Mouse (Mus musculus): ENCODE results near the gene Gm13090.
A peak's percentile ranks its signal among the peaks of the same experiment; 100 is the strongest.

Gm13090 gene

GRCm38 (mm10) chr4:151089270-151089669 is at the start of gene Gm13090:
Gene Gm13090, plus strand, starts transcription at chr4:151089570.
- DNase-seq: no peak

DNA sequence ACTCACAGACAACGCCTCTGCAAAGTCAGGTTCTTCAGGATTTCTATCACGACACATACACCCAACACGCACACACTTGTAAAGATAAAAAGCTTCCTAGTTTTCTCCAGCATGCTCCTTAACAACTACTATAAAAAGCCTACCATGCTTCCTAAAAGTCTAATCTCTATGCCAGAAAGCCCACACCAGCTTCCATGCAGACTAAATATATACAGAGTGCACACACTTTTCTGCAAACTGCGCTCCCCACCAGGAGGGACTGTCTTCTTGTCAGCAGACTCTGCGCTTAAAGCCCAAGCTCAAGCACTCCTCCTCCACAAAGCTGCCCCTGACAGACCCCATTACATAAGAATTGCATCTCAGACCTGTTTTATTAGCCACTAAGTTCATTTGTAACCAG is 47.9 kb upstream of the Gm13090 start:
- DNase-seq: no peak

GRCm38 (mm10) chr4:151043281-151043680 is 46.1 kb upstream of the Gm13090 start:
- DNase-seq: peak; percentile 36

DNA sequence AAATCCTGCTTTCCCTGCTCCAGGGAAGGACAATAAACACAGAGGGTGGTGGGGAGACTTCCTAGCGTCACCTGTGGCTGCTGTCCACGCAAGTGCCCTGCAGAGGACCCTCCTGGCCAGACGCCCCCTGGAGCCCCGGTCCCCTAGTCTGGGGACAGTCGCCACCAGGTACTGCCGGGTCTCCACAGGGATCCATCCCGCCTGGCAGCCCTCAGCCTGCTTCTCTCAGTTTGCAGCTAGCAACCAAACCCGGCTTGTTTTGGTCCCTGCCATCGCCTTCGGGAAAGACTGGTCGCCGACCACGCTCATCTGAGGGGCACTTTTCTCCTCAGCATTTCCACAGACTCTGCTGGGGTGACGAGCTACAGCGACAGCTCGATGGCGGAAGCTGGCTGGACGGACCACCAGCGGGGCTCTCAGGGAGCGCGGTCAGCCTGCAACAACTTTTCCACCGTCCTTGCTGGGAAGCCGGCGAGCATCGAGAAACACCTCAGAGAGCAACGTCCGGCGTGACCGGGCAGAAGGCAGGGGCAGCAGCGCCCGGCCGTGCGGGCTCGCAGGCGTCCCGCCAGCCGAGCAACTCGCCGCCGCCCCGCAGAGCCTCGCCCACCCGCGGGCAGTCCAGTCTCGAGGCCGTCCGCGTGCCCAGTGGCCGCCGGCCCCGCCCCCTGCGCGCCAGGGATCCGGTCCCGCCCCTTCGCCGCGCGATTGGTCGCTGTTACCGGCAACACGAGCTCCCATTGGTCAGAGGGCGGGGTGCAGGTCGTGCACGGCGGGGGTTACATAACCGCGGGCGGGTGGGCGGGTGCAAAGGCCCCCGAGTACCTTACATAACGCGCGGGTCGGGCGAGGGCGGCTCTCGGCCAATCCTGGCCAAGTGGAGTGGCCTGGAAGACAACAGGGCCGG is 45.1 kb upstream of the Gm13090 start, which contains the start of gene Per3:
Per3 (minus strand) TSS at position 629 of the 907 bp plus-strand sequence.
- peak; percentile 99 for DNase-seq

- no peak for DNase-seq
These were observed 44.3 kb upstream of the Gm13090 start for GRCm38 (mm10) chr4:151044944-151045570.

DNA sequence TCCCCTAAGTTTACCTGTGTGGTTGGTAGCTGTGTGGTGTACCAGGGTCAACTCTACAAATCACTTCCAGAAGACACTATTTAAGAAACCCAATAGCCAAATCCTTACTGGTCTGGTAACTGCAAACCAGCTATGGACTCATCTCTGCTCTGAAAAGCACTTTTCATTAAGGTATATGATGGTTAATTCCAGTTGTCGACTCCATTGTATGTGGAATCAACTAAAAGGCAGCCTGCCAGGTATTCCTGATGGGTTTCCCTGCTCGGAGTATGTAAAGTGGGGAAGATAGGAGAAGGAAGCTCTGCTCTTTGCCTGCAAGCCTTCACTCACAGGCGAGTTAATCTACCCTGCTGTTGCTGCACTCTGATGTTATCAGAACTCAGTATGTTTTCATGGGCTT is 42.8 kb upstream of the Gm13090 start:
- DNase-seq: no peak

- no peak for DNase-seq
These were observed 38.2 kb upstream of the Gm13090 start for GRCm38 (mm10) chr4:151051162-151051561.

- peak; percentile 99 for DNase-seq
These were observed 31.7 kb upstream of the Gm13090 start, which contains the start of gene Vamp3 for GRCm38 (mm10) chr4:151057347-151058321. Gene Vamp3, minus strand, starts transcription at chr4:151057963.

DNA sequence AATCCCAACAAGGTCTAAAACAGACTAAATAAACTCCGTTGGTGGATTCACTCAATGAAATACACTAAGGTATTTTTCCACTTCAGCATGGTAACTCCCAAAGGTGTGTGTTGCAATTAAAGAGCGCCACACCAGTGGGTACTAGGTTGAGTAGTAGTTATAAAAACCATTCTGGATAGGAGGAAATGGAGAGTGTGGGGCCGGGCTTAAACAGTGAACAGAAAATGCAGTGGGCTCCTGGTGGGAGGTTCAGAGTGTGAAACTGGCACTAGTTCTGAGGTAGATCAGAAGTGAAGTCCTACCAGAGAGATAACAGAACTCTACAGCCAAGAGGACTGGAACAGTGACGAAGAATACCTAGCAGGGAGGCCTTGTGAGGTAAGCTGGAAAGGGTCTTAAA is 30.7 kb upstream of the Gm13090 start:
- DNase-seq: no peak

GRCm38 (mm10) chr4:151059566-151059965 is 29.8 kb upstream of the Gm13090 start:
- no peak for DNase-seq

GRCm38 (mm10) chr4:151068751-151069150 is 20.6 kb upstream of the Gm13090 start:
- no peak for DNase-seq

DNA sequence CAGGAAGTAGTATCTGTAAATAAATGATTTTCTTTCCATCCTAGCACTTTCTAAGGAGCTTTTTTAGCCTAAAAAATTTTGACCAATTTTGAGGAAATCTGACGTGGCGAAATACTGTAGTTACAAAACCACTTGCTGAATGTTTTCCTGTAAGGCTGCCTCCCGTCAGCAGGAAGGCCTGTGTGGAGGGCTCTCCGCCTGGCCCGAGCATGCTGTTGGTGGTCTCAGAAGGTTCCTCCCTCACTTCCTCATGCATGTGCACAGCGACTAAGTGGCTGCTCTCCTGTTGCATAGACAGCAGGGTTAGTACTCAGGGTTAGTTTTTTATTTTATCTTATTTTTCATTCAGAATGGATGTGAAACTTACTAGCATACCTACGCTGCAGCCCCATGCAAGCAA is 18.4 kb upstream of the Gm13090 start:
- no peak for DNase-seq

DNA sequence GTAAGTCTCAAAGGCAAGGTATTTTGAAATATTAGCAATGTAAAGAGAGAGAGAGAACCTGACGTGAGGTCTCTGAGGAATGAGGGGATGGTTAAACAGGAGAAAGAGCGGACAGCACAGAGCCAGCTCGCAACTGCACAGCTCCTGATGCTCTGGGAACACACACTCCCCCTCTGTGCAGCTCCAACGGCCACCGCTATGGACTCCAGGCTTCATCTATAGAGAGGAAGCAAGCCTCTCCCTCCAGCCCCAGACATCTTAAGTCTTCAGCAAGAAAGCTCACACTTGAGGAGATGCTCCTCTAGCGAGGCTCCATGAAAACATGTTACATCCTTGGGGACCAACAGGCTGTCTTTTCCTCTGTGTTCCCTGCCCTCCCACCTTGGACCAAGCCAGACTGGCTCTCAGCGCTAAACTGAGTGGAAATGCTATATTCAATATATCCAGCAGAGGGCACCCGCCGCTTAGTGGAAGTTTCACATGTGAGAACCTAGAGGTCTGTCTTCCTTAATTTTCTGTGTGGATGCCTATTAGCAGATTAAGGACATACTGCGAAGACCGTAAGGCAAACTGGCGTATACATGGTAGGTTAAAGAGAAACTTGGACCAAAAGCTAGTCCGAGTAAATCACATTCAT is 16.1 kb upstream of the Gm13090 start:
- peak; percentile 87 for DNase-seq

- DNase-seq: no peak
These were observed 14.6 kb upstream of the Gm13090 start for GRCm38 (mm10) chr4:151074817-151075216.

DNA sequence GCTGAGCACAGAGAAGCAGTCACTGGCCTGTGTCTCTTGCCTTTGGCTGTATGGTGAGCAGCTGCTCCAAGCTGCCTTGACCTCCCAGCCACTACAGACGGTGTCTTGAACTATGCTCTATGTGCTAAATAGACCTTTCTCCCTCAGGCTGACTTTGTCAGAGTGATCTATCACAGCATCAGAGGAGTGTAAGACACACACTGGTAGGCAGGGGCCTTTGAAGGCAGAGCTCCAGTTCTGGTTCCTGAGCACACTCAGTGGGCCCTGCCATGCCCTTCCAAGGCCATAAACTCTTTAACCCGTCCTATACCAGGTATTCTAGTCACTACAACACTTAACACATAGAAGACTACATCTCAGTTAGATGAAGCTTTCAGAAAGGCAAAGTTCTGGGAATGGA is 8.0 kb upstream of the Gm13090 start:
- no peak for DNase-seq

DNA sequence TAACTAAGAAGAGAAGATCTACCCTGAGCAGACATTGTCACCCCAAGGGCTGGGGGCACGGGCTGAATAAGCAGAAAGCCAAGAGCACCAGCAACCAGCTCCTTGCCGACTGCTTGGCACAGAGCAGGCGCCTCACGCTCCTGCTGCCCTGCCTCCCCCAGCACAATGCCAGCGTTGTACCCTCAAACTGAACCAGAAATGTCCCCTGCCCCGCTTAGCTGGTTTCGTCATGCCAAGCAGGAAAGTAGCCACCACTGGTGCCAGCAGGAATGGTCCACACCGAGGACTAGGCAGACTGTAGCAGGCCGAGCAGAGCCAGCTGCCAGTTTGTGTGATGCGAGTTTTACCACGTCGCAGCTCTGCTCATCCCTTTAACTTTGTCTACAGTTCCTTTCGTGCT is 7.4 kb upstream of the Gm13090 start:
- no peak for DNase-seq

- DNase-seq: no peak
These were observed 6.3 kb upstream of the Gm13090 start for GRCm38 (mm10) chr4:151083027-151083426.

DNA sequence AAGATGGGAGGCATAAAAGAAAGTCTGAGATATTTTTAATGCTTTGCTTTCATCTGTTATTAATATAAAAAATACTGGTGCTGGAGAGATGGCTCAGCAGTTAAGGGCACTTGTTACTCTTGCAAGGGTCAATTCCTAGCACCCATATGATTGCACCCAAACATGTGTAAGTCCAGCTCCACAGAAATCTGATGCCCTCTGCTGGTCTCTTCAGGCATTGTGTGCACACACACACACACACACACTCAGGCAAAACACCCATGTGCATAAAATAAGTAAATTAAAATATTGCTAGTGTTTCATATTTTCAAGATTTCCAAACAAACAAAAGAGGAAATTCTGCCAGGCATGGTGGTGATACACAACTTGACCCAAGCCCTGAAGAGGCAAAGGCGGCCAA is 2.0 kb upstream of the Gm13090 start:
- no peak for DNase-seq

GRCm38 (mm10) chr4:151088819-151089218 is 551 bp upstream of the Gm13090 start:
- DNase-seq: peak; percentile 82

GRCm38 (mm10) chr4:151095207-151095606 is 5.8 kb downstream of the Gm13090 start:
- DNase-seq: peak; percentile 56

DNA sequence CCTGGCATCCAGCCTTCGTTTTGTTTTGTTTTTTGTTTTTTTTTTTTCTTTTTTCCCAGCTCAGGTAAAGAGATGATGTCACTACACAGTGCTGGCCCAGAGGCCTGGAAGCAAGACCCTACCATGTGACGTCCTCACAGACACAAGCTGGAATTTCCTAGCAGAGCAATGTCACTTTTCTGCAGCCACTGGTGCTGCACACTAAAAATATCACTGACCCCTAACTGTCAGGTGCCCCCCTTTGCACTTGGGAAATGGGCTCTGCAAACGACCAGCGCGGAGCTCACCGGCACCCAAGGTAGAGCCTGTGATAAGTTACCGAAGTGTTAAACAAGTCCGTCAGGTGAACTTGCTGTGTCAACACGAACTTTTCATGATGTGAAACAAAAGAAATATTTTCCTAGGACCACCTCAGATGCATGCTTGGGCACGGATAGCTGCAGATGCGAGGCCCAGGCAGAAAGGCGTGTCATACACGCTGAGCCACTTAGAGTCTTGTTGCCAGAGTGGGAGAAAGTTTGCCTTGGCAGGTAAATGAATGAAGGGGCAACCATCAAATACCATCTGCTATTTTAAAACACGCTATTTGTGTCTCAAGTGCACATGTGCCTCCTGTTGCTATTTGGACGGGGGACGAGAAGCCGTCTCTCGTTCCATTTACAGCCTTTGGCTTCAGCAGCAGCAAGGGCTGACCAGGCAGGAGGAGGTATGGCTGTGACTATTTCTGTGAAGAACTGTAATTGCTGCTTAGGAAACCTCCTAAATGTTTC is 7.1 kb downstream of the Gm13090 start:
- DNase-seq: no peak

DNA sequence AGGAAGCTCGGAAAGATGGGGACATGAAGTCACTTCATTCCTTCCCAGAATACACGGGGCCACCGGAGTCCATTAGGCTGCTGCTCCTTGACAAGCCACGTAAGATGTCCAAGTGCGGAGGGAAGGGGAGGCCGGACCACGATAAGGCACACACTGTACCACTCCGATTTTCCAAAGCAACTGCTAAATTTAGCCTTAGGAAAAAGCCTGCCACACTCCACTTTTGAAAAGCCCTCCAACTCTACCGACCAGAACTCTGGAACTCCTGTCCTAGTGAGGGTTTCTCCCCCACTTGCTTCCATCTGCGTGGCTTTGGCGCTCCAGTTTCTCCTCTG is 7.7 kb downstream of the Gm13090 start:
- no peak for DNase-seq
